Mouse (Mus musculus) neural tube, embryonic 14.5 days (tissue): ENCODE measurements around the gene Tbc1d21. TPM values are rescaled to one million over a fixed set of nuclear protein-coding genes. Genes with fewer than 3 reads are reported as not detected.

ENCODE experiments used
- ATAC-seq: fragments of 200-750 bp; cut with Nextera tagmentation; 2 replicates; pipeline ENCODE4 v1.8.0; 2017; ENCODE audit warnings: low read depth, mild to moderate bottlenecking, moderate TSS enrichment, moderate library complexity
- H3K27ac ChIP-seq: fragments of 300-500 bp; sonication (generic); 2 replicates; pipeline ENCODE4 v1.5.1; 2014; ENCODE audit warnings: low read depth, mild to moderate bottlenecking, control low read depth, low read length, moderate library complexity, mixed read lengths
- H3K27me3 ChIP-seq: fragments of 300-500 bp; sonication (generic); 2 replicates; pipeline ENCODE4 v1.6.1; 2014; ENCODE audit warnings: low read length; ENCODE audit not compliant: control insufficient read depth, insufficient read depth
- H3K36me3 ChIP-seq: fragments of 300-500 bp; sonication (generic); 2 replicates; pipeline ENCODE4 v1.6.1; 2014; ENCODE audit warnings: low read length, mixed read lengths; ENCODE audit not compliant: control insufficient read depth, insufficient read depth
- H3K4me1 ChIP-seq: fragments of 300-500 bp; sonication (generic); 2 replicates; pipeline ENCODE4 v1.6.1; 2014; ENCODE audit warnings: low read length; ENCODE audit not compliant: control insufficient read depth, insufficient read depth
- H3K4me2 ChIP-seq: fragments of 300-500 bp; sonication (generic); 2 replicates; pipeline ENCODE4 v1.6.1; 2014; ENCODE audit warnings: mild to moderate bottlenecking, low read depth, low read length, control low read depth
- H3K4me3 ChIP-seq: fragments of 300-500 bp; sonication (generic); 2 replicates; pipeline ENCODE4 v1.5.1; 2014; ENCODE audit warnings: low read depth, low read length, control low read depth, mixed read lengths
- H3K9ac ChIP-seq: fragments of 300-500 bp; sonication (generic); replicated peaks from 2 replicates; pipeline ENCODE4 v1.6.1; 2014; ENCODE audit warnings: low read depth, mild to moderate bottlenecking, control low read depth, low read length, mixed read lengths
- H3K9me3 ChIP-seq: fragments of 300-500 bp; sonication (generic); 2 replicates; pipeline ENCODE4 v1.6.1; 2016; ENCODE audit warnings: low read length; ENCODE audit not compliant: control insufficient read depth
- WGBS: fragments of 180-500 bp; shearing (Covaris S2); extraction: QIAGEN DNeasy Blood & Tissue Kit; methylation state at CpG from one replicate; pipeline ENCODE4 v1.1.7; 2014; 5-methylcytosine and 5-hydroxymethylcytosine counted together
- polyA plus RNA-seq: library from polyadenylated mRNA; unstranded; fragments of >200 nt; fragmentation: Nextera tagmentation; extraction: Ambion mirVana; gene quantifications from 2 replicates; pipeline ENCODE4 v1.2.1, GENCODE M21; 2014

The Tbc1d21 gene
- not detected in 2 replicates for polyA plus RNA-seq

GRCm38 (mm10) chr9:58370355-58370754 lies at the start of gene Tbc1d21:
Gene Tbc1d21, minus strand, starts transcription at chr9:58370455.
- Histone ChIP-seq H3K36me3 (no peaks in the 10 kb centered on the region), H3K27ac (no peak within 1 kb of the TSS), H3K4me2 (no peak within 1 kb of the TSS), H3K4me3 (no peak within 1 kb of the TSS), H3K9me3 (no peaks in the 10 kb centered on the region), H3K9ac (no peak within 1 kb of the TSS), H3K27me3 (no peaks in the 10 kb centered on the region), H3K4me1 (no peaks in the 10 kb centered on the region)
- WGBS: 92% methylated on average over 1 of the region's 1 CpGs
- no peak for ATAC-seq

DNA sequence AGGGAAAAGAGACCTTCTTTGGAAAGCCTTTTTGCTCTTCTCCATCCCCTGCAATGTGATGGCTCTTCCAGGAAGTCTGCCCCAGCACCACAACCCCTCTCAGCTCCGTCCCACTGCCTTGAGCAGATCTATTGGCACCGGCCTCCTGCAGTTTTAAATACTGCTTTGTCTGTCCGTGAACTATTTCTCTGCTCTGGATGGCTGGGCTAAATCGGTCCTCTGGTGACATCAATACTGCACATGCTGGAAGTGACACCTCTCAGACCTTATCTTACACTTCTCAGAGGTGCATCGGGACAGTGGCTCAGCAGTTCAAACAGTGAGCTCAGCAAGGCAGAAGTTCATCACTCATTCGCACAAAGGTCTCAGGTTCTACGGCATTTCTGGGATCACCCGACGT lies 41.3 kb upstream of the Tbc1d21 start:
- WGBS: 74% methylated on average over 9 of the region's 9 CpGs
- H3K4me2 ChIP-seq: no peak overlapping the region
- H3K27me3 ChIP-seq: no peaks in the 10 kb centered on the region

GRCm38 (mm10) chr9:58410057-58410735 lies 39.9 kb upstream of the Tbc1d21 start:
- no peaks in the 10 kb centered on the region for H3K9me3 ChIP-seq
- H3K4me2 ChIP-seq: no peak overlapping the region
- no peaks in the 10 kb centered on the region for H3K27me3 ChIP-seq
- no peaks in the 10 kb centered on the region for H3K36me3 ChIP-seq
- H3K4me1 ChIP-seq: no peaks in the 10 kb centered on the region
- 69% methylated on average over 4 of the region's 4 CpGs for WGBS
- H3K9ac ChIP-seq: no peak overlapping the region
- H3K27ac ChIP-seq: no peak overlapping the region
- H3K4me3 ChIP-seq: no peak overlapping the region
- ATAC-seq: no peak

More for the DNA sequence above, 41.3 kb upstream of the Tbc1d21 start:
- Histone ChIP-seq H3K4me3 (no peak overlapping the region), H3K36me3 (no peaks in the 10 kb centered on the region), H3K27ac (no peak overlapping the region), H3K4me1 (no peaks in the 10 kb centered on the region), H3K9ac (no peak overlapping the region), H3K9me3 (no peaks in the 10 kb centered on the region)
- ATAC-seq: no peak

- H3K4me1 ChIP-seq: no peaks in the 10 kb centered on the region
- H3K9ac ChIP-seq: no peak overlapping the region
- no peaks in the 10 kb centered on the region for H3K27me3 ChIP-seq
- no peak overlapping the region for H3K4me3 ChIP-seq
- H3K9me3 ChIP-seq: no peaks in the 10 kb centered on the region
- no peak overlapping the region for H3K4me2 ChIP-seq
- no peak overlapping the region for H3K27ac ChIP-seq
- no peaks in the 10 kb centered on the region for H3K36me3 ChIP-seq
- 70% methylated on average over 2 of the region's 2 CpGs for WGBS
- no peak for ATAC-seq
These were observed 39.0 kb upstream of the Tbc1d21 start for GRCm38 (mm10) chr9:58409247-58409646.

DNA sequence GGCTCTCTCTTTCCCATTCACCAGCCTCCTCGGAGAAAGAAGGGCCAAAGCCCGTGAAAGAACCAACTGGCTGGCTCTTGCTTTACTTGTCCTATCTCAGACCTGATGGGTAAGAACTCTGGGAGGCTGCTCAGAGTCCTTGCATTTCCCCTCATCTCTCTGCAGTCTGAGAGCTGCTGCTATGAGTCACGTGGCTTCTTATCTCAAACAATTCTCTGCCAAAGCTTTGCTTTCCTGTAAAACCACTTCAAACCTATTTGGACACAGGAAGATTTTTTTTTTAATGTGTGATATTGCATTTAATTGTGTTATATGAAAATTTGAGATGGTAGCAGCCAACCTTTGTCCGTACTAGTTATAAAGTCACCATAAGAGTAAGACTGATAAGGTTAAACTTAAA lies 34.2 kb upstream of the Tbc1d21 start:
- ATAC-seq: no peak
- no peak overlapping the region for H3K9ac ChIP-seq
- H3K9me3 ChIP-seq: no peaks in the 10 kb centered on the region
- WGBS: 50% methylated on average over 4 of the region's 4 CpGs
- H3K27ac ChIP-seq: no peak overlapping the region
- no peaks in the 10 kb centered on the region for H3K4me1 ChIP-seq
- no peaks in the 10 kb centered on the region for H3K27me3 ChIP-seq
- H3K4me3 ChIP-seq: no peak overlapping the region
- H3K36me3 ChIP-seq: no peaks in the 10 kb centered on the region
- H3K4me2 ChIP-seq: no peak overlapping the region

DNA sequence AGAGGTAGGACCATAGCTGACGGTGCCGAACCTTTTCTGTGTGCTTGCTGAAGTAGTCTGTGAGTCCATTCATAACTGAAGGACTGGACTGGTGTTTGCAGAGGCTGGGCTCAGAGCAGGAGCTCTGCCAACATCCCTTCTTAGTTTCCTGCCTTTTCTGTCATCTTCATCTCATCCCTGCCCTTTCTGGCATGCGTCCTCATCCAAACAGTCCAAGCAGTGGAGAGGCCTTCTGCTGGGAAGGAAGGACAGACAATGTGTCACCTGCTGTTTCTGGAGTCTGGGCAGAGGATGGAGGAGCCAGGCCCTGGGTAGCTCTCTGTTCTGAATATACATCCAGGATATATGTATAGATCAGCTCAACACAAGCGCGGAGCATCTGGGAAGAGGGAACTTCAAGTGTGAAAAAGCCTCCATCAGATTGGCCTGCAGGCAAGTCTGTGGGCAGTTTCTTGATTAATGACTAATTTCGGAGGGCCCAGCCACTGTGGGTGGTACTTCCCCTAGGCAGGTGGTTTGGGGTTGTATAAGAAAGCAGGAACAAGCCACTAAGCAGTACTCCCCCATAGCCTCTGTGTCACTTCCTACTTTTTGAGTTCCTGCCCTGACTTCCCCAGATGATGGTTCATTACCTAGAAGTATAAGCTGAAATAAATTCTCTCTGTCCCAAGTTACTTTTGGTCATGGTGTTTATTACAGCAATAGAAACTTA lies 31.3 kb upstream of the Tbc1d21 start:
- Histone ChIP-seq H3K4me1 (no peaks in the 10 kb centered on the region), H3K9me3 (no peaks in the 10 kb centered on the region), H3K36me3 (no peaks in the 10 kb centered on the region), H3K27me3 (no peaks in the 10 kb centered on the region), H3K4me3 (no peak overlapping the region), H3K9ac (no peak overlapping the region), H3K27ac (no peak overlapping the region), H3K4me2 (no peak overlapping the region)
- WGBS: 90% methylated on average over 6 of the region's 6 CpGs
- no peak for ATAC-seq

- no peak overlapping the region for H3K4me3 ChIP-seq
- no peaks in the 10 kb centered on the region for H3K4me1 ChIP-seq
- H3K27ac ChIP-seq: no peak overlapping the region
- no peak for ATAC-seq
- 37% methylated on average over 5 of the region's 5 CpGs for WGBS
- no peak overlapping the region for H3K4me2 ChIP-seq
- no peaks in the 10 kb centered on the region for H3K9me3 ChIP-seq
- no peaks in the 10 kb centered on the region for H3K27me3 ChIP-seq
- no peak overlapping the region for H3K9ac ChIP-seq
- H3K36me3 ChIP-seq: no peaks in the 10 kb centered on the region
These were observed 29.4 kb upstream of the Tbc1d21 start for GRCm38 (mm10) chr9:58399609-58400008.

DNA sequence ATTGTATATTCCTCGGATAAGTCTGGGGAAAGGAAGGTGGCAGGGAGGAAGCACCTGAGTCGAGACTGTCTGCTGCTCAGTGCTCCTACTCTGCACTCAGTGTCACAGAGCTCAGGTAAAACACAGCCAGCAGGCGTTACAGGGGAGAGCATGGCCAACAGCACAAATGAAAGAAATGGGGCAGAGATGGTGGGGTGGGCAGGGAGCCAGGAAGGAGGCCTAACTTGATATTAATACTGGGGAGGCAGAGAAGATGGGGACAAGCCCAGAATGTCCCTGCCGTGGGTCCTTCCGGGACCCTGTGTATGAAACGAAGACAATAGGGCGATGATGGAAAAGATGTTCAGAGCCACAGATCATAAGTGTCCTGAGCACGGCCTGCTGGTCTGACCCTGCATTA lies 24.4 kb upstream of the Tbc1d21 start:
- Histone ChIP-seq H3K36me3 (no peaks in the 10 kb centered on the region), H3K4me2 (no peak overlapping the region), H3K27ac (no peak overlapping the region), H3K4me3 (no peak overlapping the region), H3K27me3 (no peaks in the 10 kb centered on the region), H3K4me1 (no peaks in the 10 kb centered on the region), H3K9ac (no peak overlapping the region), H3K9me3 (no peaks in the 10 kb centered on the region)
- no peak for ATAC-seq
- 86% methylated on average over 8 of the region's 8 CpGs for WGBS

DNA sequence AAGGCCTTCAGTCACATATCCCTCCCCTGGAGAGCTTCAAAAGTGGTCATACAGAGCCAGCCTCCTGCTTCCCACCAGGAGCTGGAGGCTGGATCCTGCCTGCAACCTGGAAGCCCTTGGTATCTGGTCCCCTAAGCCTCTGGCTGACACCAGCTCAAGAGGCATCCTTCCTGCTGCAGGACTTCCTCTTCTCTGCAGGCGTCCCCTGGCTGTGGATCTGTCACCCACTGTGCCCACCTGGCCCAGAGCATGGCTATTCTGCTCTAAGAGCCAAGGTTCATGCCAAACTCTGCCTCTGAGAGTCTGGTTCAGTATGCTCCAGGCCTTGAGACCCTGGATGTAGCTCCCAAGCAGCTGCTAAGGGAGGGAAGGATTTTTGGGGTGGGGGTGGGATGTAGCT lies 23.6 kb upstream of the Tbc1d21 start:
- 33% methylated on average over 1 of the region's 1 CpGs for WGBS
- no peak overlapping the region for H3K4me3 ChIP-seq

More for the DNA sequence above, 23.6 kb upstream of the Tbc1d21 start:
- Histone ChIP-seq H3K27ac (no peak overlapping the region), H3K27me3 (no peaks in the 10 kb centered on the region), H3K4me2 (no peak overlapping the region), H3K9me3 (no peaks in the 10 kb centered on the region), H3K4me1 (no peaks in the 10 kb centered on the region), H3K9ac (0 out of 2 replicates have a peak overlapping the region, but pooled peaks have one; percentile 16), H3K36me3 (no peaks in the 10 kb centered on the region)
- ATAC-seq: no peak
